Mouse (Mus musculus) CH12.LX (cell line): ENCODE data around the gene Hsd17b3.

Experiments used
- CTCF ChIP-seq, 2 experiments: IDR thresholded peaks in 1 of 2; conservative IDR thresholded peaks in 1 of 2; 2 replicates each; pipeline ENCODE4 v1.5.1; 2011 to 2012; ENCODE audit warnings: low read depth in 2 of 2, low read length in 2 of 2, improper control_type of control experiment in 1 of 2, inconsistent platforms in 1 of 2, mild to moderate bottlenecking in 1 of 2, moderate library complexity in 1 of 2
- JUND ChIP-seq: conservative IDR thresholded peaks from 2 replicates; pipeline ENCODE4 v1.6.1; 2011; ENCODE audit warnings: low read depth, low read length, improper control_type of control experiment
- POLR2A ChIP-seq: IDR thresholded peaks from 2 replicates; pipeline ENCODE4 v1.6.1; 2011; ENCODE audit warnings: low read depth, mild to moderate bottlenecking, improper control_type of control experiment, low read length
- POLR2AphosphoS2 ChIP-seq: IDR thresholded peaks from 2 replicates; pipeline ENCODE4 v1.6.1; 2011; ENCODE audit warnings: low read depth, low read length, improper control_type of control experiment

DNA sequence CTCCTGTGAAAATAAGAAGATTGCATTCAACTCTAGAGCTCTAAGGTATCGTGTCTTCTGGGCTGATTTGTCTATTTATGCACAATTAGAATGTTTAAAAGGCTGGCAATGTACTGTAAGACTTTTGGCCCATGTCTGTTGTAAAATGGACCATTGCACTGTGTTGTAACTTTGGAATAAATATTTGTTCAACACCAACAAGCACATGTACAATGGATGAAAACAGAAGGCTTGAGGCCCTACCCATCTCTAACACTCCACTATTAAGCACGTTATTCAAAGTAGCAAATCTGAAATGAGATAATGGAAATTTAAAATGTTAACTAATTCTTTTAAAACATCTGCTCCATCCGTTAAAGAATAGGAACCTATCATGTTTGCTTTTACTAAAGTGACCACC, 18.1 kb upstream of the Hsd17b3 start:
- TF ChIP-seq CTCF (conservative IDR thresholded peaks at IDR 0.05 in 1 of 2, IDR thresholded peaks at IDR 0.05 in 1 of 2; ENCODE audit: low read depth in 2 of 2, low read length in 2 of 2): no peak
- TF ChIP-seq POLR2A: no peak
- TF ChIP-seq JUND: no peak
- no peak for TF ChIP-seq POLR2AphosphoS2
